Mouse (Mus musculus): ENCODE measurements around the gene Ciita. TPM values are rescaled to one million over a fixed set of nuclear protein-coding genes. Genes with fewer than 3 reads are reported as not detected.
A peak's percentile ranks its signal among the peaks of the same experiment; 100 is the strongest.

Ciita gene
- polyA plus RNA-seq, 1 experiment from 2014 or later, result 0.14 TPM

DNA sequence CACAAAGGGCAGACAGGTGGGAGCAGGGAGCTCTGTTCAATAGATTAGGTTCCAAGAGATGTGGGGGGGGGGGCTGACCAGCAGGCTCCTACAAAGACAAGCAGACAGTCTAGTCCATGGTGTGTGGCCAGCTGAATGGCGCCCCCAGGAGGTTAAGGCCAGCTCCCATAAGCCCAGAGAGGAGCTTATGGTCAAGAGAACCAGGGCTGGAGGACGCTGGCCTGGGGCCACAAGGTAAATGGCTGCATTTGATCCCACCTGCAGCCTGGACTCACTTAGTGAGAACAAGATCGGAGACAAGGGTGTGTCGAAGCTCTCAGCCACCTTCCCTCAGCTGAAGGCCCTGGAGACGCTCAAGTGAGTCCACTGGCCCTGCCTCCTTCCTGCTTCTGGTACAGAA, 38.2 kb downstream of the Ciita start:
- Histone ChIP-seq H3K4me3 (ENCODE audit: low read depth, low read length) (no peak overlapping the region), H3K9ac (ENCODE audit: low read length) (no peak overlapping the region), H3K27ac (ENCODE audit: low read depth, low read length) (no peak overlapping the region), H3K9me3 (ENCODE audit: control insufficient read depth, low read length) (no peaks in the 10 kb centered on the region), H3K27me3 (ENCODE audit: control insufficient read depth, insufficient read depth, low read length) (no peaks in the 10 kb centered on the region), H3K36me3 (ENCODE audit: control insufficient read depth, insufficient read depth, low read length) (no peaks in the 10 kb centered on the region), H3K4me1 (ENCODE audit: control insufficient read depth, insufficient read depth, low read length) (no peaks in the 10 kb centered on the region), H3K4me2 (no peak overlapping the region)
- 61% methylated on average over 5 of the region's 5 CpGs for WGBS
- no peak for ATAC-seq (ENCODE audit: low FRiP score)
- DNase-seq (ENCODE audit: low spot score, missing footprints), result no peak

DNA sequence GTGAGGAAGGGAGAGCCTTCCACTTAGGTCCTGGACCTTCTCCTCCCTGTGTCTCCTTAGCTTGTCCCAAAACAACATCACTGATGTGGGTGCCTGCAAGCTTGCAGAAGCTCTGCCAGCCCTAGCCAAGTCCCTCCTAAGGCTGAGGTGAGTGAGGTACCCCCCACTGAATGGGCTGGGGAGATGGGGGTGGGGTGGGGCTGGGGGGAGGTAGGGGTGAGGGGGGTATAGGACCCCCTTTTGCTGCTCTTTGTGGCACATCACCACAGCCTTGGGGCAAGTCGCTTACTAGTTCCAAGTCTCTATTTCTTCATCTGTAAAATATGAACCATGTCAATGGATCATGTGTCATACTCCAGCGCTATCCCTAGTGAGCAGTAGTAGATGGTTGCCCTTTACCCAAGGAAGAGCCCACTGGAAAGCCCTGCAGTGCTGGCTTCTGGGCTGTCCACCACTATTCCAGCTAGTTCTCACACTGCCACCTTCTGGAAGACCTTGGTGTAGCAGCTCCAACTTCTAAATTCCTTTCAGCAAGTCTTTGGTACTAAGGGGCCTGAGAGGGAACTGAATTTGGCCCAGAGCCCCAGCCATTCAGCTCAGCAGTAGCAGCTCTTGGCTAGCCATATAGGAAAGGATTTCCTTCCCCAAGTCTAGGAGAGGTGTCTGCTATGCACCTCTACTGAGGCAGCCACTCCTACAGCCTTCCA, 41.2 kb downstream of the Ciita start:
- DNase-seq (ENCODE audit: low spot score, missing footprints) (peak; percentile 99), ATAC-seq (ENCODE audit: low FRiP score) (peak; percentile 75)
- WGBS, result 39% methylated on average over 2 of the region's 2 CpGs
- Histone ChIP-seq H3K4me1 (ENCODE audit: control insufficient read depth, insufficient read depth, low read length) (no peaks in the 10 kb centered on the region), H3K27ac (ENCODE audit: low read depth, low read length) (no peak overlapping the region), H3K9ac (ENCODE audit: low read length) (no peak overlapping the region), H3K4me2 (no peak overlapping the region), H3K36me3 (ENCODE audit: control insufficient read depth, insufficient read depth, low read length) (no peaks in the 10 kb centered on the region), H3K4me3 (ENCODE audit: low read depth, low read length) (no peak overlapping the region), H3K27me3 (ENCODE audit: control insufficient read depth, insufficient read depth, low read length) (no peaks in the 10 kb centered on the region), H3K9me3 (ENCODE audit: control insufficient read depth, low read length) (no peaks in the 10 kb centered on the region)

DNA sequence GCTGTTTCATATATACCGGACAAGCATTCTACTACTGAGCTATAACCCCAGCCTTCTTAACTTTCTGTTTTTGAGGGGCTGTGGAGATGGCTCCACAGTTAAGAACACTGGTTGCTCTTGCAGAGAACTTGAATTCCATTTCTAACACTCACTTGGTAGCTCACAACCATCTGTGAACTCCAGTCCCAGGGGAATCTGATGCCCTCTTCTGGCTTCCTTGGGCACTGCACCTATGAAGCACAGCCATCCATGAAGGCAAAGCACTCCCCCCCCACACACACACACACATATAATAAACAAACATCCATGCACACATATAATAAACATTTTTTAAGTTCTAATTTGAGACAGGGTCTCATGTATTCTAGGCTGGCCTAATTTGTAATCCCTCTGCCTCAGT, 43.0 kb downstream of the Ciita start:
- Histone ChIP-seq H3K36me3 (ENCODE audit: control insufficient read depth, insufficient read depth, low read length) (no peaks in the 10 kb centered on the region), H3K27me3 (ENCODE audit: control insufficient read depth, insufficient read depth, low read length) (no peaks in the 10 kb centered on the region), H3K4me3 (ENCODE audit: low read depth, low read length) (no peak overlapping the region), H3K27ac (ENCODE audit: low read depth, low read length) (no peak overlapping the region), H3K9ac (ENCODE audit: low read length) (no peak overlapping the region), H3K9me3 (ENCODE audit: control insufficient read depth, low read length) (no peaks in the 10 kb centered on the region), H3K4me2 (no peak overlapping the region), H3K4me1 (ENCODE audit: control insufficient read depth, insufficient read depth, low read length) (no peaks in the 10 kb centered on the region)
- 94% methylated on average over 1 of the region's 1 CpGs for WGBS
- DNase-seq (ENCODE audit: low spot score, missing footprints) (peak; percentile 91), ATAC-seq (ENCODE audit: low FRiP score) (no peak)

DNA sequence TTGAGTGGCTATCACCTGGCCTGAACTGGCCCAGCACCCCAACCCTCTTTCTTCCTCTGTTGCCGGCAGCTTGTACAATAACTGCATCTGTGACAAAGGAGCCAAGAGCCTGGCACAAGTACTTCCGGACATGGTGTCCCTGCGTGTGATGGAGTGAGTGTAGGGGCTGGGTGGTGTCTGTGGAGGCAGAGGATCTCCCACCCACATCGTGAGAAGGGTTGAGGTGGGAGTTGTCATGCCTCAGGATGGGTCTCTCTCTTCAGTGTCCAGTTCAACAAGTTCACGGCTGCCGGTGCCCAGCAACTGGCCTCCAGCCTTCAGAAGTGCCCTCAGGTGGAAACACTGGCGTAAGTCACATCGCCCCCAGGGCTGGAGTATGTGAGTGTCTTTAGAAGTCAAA, 43.8 kb downstream of the Ciita start:
- 88% methylated on average over 8 of the region's 8 CpGs for WGBS
- DNase-seq (ENCODE audit: low spot score, missing footprints) (peak; percentile 60), ATAC-seq (ENCODE audit: low FRiP score) (no peak)
- H3K9me3 ChIP-seq (ENCODE audit: control insufficient read depth, low read length), result no peaks in the 10 kb centered on the region
- no peak overlapping the region for H3K4me3 ChIP-seq (ENCODE audit: low read depth, low read length)
- H3K4me2 ChIP-seq, result no peak overlapping the region
- no peaks in the 10 kb centered on the region for H3K36me3 ChIP-seq (ENCODE audit: control insufficient read depth, insufficient read depth, low read length)
- H3K9ac ChIP-seq (ENCODE audit: low read length), result no peak overlapping the region
- no peaks in the 10 kb centered on the region for H3K4me1 ChIP-seq (ENCODE audit: control insufficient read depth, insufficient read depth, low read length)
- H3K27ac ChIP-seq (ENCODE audit: low read depth, low read length), result no peak overlapping the region
- H3K27me3 ChIP-seq (ENCODE audit: control insufficient read depth, insufficient read depth, low read length), result no peaks in the 10 kb centered on the region

DNA sequence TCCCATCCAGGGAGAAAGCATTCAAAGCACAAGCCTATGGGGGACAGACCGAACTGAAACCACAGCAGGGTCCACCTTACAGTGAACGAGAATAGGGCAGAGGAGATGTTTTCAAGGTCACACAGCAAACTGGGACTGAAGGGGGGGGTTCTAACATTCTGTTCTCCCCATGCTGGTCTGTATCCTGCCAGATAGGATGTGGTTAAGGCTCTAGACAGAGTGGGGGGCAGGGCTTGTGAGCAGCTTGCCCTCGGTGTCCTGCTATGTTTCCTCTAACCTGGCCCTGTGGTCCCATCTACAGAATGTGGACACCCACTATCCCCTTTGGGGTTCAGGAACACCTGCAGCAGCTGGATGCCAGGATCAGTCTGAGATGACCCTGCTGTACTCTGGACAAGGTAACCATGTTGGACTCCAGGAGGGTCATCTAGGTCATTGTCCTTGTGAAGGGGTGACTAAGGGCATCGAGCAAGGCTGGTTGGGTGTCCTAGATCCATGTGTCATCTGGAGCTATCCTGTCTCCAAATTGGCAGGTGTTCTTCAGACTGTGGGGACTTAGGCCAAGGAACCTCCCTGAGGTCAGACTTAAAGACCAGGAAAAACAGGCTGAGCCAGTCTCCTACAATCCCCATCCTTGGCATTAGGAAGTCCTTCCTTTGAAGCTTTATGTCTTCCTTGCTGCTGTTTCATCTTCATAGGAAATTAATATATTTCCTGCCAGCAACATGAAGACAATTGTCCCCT, 45.2 kb downstream of the Ciita start:
- no peak for ATAC-seq (ENCODE audit: low FRiP score)
- no peaks in the 10 kb centered on the region for H3K9me3 ChIP-seq (ENCODE audit: control insufficient read depth, low read length)
- H3K27ac ChIP-seq (ENCODE audit: low read depth, low read length), result no peak overlapping the region
- no peak overlapping the region for H3K4me3 ChIP-seq (ENCODE audit: low read depth, low read length)
- no peak overlapping the region for H3K4me2 ChIP-seq
- no peak overlapping the region for H3K9ac ChIP-seq (ENCODE audit: low read length)
- no peaks in the 10 kb centered on the region for H3K27me3 ChIP-seq (ENCODE audit: control insufficient read depth, insufficient read depth, low read length)
- no peaks in the 10 kb centered on the region for H3K4me1 ChIP-seq (ENCODE audit: control insufficient read depth, insufficient read depth, low read length)
- 80% methylated on average over 4 of the region's 4 CpGs for WGBS
- peak; percentile 6 for DNase-seq (ENCODE audit: low spot score, missing footprints)
- no peaks in the 10 kb centered on the region for H3K36me3 ChIP-seq (ENCODE audit: control insufficient read depth, insufficient read depth, low read length)

DNA sequence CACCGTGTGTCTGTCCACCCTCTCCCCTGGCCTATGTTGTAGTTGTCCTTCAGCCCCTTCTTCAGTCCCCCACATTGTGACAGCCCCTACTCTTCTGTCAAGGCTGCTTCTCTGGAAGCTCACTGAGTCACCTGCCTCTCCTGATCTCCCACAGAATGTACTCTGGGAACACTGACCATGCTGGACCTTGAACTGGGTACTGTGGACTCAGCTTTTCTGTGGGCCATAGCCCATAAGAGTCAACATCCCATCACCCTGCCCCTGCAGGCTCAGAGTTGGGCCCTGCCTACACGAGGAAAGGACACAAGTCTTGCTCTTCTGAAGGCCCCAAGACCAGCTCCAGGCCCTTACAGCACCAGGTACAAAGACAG, 45.7 kb downstream of the Ciita start:
- no peak for ATAC-seq (ENCODE audit: low FRiP score)
- no peaks in the 10 kb centered on the region for H3K9me3 ChIP-seq (ENCODE audit: control insufficient read depth, low read length)
- WGBS, result 64% methylated on average over 2 of the region's 2 CpGs
- H3K9ac ChIP-seq (ENCODE audit: low read length), result no peak overlapping the region
- no peak for DNase-seq (ENCODE audit: low spot score, missing footprints)
- no peaks in the 10 kb centered on the region for H3K36me3 ChIP-seq (ENCODE audit: control insufficient read depth, insufficient read depth, low read length)
- no peak overlapping the region for H3K4me3 ChIP-seq (ENCODE audit: low read depth, low read length)
- no peak overlapping the region for H3K4me2 ChIP-seq
- H3K4me1 ChIP-seq (ENCODE audit: control insufficient read depth, insufficient read depth, low read length), result no peaks in the 10 kb centered on the region
- no peaks in the 10 kb centered on the region for H3K27me3 ChIP-seq (ENCODE audit: control insufficient read depth, insufficient read depth, low read length)
- no peak overlapping the region for H3K27ac ChIP-seq (ENCODE audit: low read depth, low read length)

DNA sequence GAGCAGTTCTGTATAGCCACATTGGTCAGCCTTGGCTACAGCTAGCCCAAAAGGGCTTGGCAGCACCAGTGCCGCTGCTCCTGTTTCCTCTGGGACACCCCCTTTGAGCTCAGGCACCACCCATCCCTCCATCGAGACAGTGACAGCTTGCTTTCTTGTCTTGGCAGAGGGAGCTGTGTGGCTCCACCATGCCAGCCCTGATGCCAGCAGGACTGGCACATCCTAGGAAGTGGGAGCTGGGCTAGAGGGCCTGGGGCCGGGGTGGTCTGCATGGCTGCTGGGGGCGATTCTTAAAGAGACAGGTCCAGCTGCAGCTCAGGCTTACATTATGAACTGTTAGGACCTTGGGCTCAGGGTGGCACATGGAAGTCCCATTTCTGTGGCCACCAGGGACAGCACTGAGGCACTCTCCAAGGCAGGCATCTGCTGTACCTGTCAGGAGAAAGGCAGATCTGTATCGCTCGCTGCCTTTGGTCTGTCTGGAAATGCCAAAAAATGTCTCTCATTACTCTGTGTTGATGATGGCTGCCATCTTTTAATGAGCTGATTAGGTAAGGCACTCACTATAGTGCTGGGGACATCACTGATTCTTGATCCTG, 47.3 kb downstream of the Ciita start:
- no peak overlapping the region for H3K9ac ChIP-seq (ENCODE audit: low read length)

DNA sequence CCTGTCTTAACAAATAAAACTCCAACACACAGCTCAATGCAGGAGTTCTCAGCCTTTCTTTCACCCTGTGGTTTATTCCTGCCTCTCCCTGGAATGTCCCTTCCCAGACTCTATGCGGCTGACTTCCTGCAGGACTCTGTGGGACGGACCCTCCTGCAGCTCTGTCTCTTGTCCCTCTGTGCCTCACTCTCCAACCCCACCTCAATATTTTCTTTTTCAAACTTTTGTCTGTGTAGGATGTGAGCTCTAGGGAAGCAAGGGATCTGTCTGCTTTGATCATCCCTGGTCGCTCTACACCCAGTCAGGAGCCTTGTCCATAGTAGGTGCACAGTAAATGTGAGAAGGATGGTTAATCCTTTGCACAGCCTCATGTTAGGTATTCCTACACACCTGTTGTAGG, 48.5 kb downstream of the Ciita start:
- no peaks in the 10 kb centered on the region for H3K4me1 ChIP-seq (ENCODE audit: control insufficient read depth, insufficient read depth, low read length)
- no peak overlapping the region for H3K4me2 ChIP-seq
- ATAC-seq (ENCODE audit: low FRiP score) (no peak), DNase-seq (ENCODE audit: low spot score, missing footprints) (no peak)
- no peak overlapping the region for H3K27ac ChIP-seq (ENCODE audit: low read depth, low read length)
- H3K4me3 ChIP-seq (ENCODE audit: low read depth, low read length), result no peak overlapping the region
- no peaks in the 10 kb centered on the region for H3K9me3 ChIP-seq (ENCODE audit: control insufficient read depth, low read length)
- H3K36me3 ChIP-seq (ENCODE audit: control insufficient read depth, insufficient read depth, low read length), result no peaks in the 10 kb centered on the region
- H3K27me3 ChIP-seq (ENCODE audit: control insufficient read depth, insufficient read depth, low read length), result no peaks in the 10 kb centered on the region
- WGBS, result 78% methylated on average over 3 of the region's 3 CpGs
- no peak overlapping the region for H3K9ac ChIP-seq (ENCODE audit: low read length)

More for the DNA sequence above, 47.3 kb downstream of the Ciita start:
- Histone ChIP-seq H3K4me1 (ENCODE audit: control insufficient read depth, insufficient read depth, low read length) (no peaks in the 10 kb centered on the region), H3K27me3 (ENCODE audit: control insufficient read depth, insufficient read depth, low read length) (no peaks in the 10 kb centered on the region), H3K36me3 (ENCODE audit: control insufficient read depth, insufficient read depth, low read length) (no peaks in the 10 kb centered on the region), H3K9me3 (ENCODE audit: control insufficient read depth, low read length) (no peaks in the 10 kb centered on the region), H3K4me3 (ENCODE audit: low read depth, low read length) (no peak overlapping the region), H3K4me2 (no peak overlapping the region), H3K27ac (ENCODE audit: low read depth, low read length) (no peak overlapping the region)
- DNase-seq (ENCODE audit: low spot score, missing footprints) (no peak), ATAC-seq (ENCODE audit: low FRiP score) (no peak)
- WGBS, result 85% methylated on average over 6 of the region's 6 CpGs

DNA sequence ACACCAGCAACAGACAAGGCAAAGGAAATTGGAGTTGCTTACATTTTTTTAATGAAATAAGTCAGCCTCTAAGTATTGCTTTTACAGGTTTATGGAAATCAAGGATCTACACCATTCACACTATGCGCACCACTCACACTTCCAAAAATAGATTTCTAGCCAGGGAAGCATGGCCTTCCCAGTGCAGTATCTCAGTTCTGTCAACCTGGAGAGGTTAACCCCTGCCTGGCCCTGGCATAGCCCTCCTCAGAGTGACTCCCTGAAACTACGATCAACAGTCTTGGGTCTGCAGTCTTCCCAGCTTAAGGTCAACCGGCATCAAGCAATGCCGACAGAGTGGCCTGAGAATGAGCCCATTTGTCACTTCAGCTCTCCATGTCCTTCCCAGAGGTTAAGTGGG, 50.3 kb downstream of the Ciita start:
- DNase-seq (ENCODE audit: low spot score, missing footprints) (no peak), ATAC-seq (ENCODE audit: low FRiP score) (no peak)
- no peak overlapping the region for H3K9ac ChIP-seq (ENCODE audit: low read length)
- no peak overlapping the region for H3K4me3 ChIP-seq (ENCODE audit: low read depth, low read length)
- H3K4me1 ChIP-seq (ENCODE audit: control insufficient read depth, insufficient read depth, low read length), result no peaks in the 10 kb centered on the region
- H3K9me3 ChIP-seq (ENCODE audit: control insufficient read depth, low read length), result no peaks in the 10 kb centered on the region
- H3K36me3 ChIP-seq (ENCODE audit: control insufficient read depth, insufficient read depth, low read length), result no peaks in the 10 kb centered on the region
- WGBS, result 95% methylated on average over 4 of the region's 4 CpGs
- H3K4me2 ChIP-seq, result no peak overlapping the region
- H3K27me3 ChIP-seq (ENCODE audit: control insufficient read depth, insufficient read depth, low read length), result no peaks in the 10 kb centered on the region
- H3K27ac ChIP-seq (ENCODE audit: low read depth, low read length), result no peak overlapping the region
